Mouse (Mus musculus) testis, adult 2 months (tissue): Measurements from ENCODE around the gene Slc16a6.

ENCODE experiments used
- CTCF ChIP-seq: fragments of 200-500 bp; IDR thresholded peaks from 2 replicates; pipeline ENCODE4 v1.5.1; 2012; ENCODE audit warnings: low read depth, mild to moderate bottlenecking, inconsistent platforms, low read length, moderate library complexity; ENCODE audit not compliant: control insufficient read depth, insufficient read depth, insufficient replicate concordance
- POLR2A ChIP-seq: fragments of 200-500 bp; IDR thresholded peaks from 2 replicates; pipeline ENCODE4 v1.6.1; 2012; ENCODE audit warnings: low read depth, mild to moderate bottlenecking, inconsistent platforms, low read length, moderate library complexity; ENCODE audit not compliant: control insufficient read depth

- no peak for TF ChIP-seq CTCF
- TF ChIP-seq POLR2A, result no peak
Observed at GRCm38 (mm10) chr11:109494890-109495770, 21.7 kb upstream of the Slc16a6 start.
